Mouse (Mus musculus) forebrain, embryonic 13.5 days (tissue): ENCODE measurements around the gene Psme2b. TPM values are rescaled to one million over a fixed set of nuclear protein-coding genes. Genes with fewer than 3 reads are reported as not detected.
"Not testable (repeated sequence)": the region's sequence is repeated elsewhere in the genome, so short reads cannot be mapped to it uniquely, and the experiment has no call there.

ENCODE experiments used
- ATAC-seq: fragments of 200-750 bp; cut with Nextera tagmentation; 2 replicates; pipeline ENCODE4 v1.8.0; 2017
- H3K27ac ChIP-seq: fragments of 300-500 bp; sonication (generic); 2 replicates; pipeline ENCODE4 v1.5.1; 2015; ENCODE audit warnings: inconsistent platforms, mild to moderate bottlenecking, moderate library complexity
- H3K27me3 ChIP-seq: fragments of 300-500 bp; sonication (generic); 2 replicates; pipeline ENCODE4 v1.6.1; 2015; ENCODE audit warnings: mild to moderate bottlenecking, inconsistent platforms
- H3K36me3 ChIP-seq: fragments of 300-500 bp; sonication (generic); 2 replicates; pipeline ENCODE4 v1.6.1; 2015; ENCODE audit warnings: mild to moderate bottlenecking, inconsistent platforms; ENCODE audit not compliant: poor library complexity, severe bottlenecking
- H3K4me1 ChIP-seq: fragments of 300-500 bp; sonication (generic); 2 replicates; pipeline ENCODE4 v1.6.1; 2015; ENCODE audit warnings: inconsistent platforms
- H3K4me2 ChIP-seq: fragments of 300-500 bp; sonication (generic); 2 replicates; pipeline ENCODE4 v1.6.1; 2015; ENCODE audit warnings: inconsistent platforms, mild to moderate bottlenecking, moderate library complexity
- H3K4me3 ChIP-seq: fragments of 300-500 bp; sonication (generic); 2 replicates; pipeline ENCODE4 v1.5.1; 2015; ENCODE audit warnings: mild to moderate bottlenecking, inconsistent platforms
- H3K9ac ChIP-seq: fragments of 300-500 bp; sonication (generic); 2 replicates; pipeline ENCODE4 v1.6.1; 2015; ENCODE audit warnings: mild to moderate bottlenecking, inconsistent platforms
- H3K9me3 ChIP-seq: fragments of 300-500 bp; sonication (generic); replicated peaks from 2 replicates; pipeline ENCODE4 v1.6.1; 2016; ENCODE audit warnings: inconsistent platforms
- WGBS: fragments of 180-500 bp; shearing (Covaris S2); methylation state at CpG from one replicate; pipeline ENCODE4 v1.1.7; 2015; 5-methylcytosine and 5-hydroxymethylcytosine counted together
- polyA plus RNA-seq: library from polyadenylated mRNA; unstranded; fragments of >200 nt; fragmentation: Nextera tagmentation; extraction: Ambion mirVana; gene quantifications from 2 replicates; pipeline ENCODE4 v1.2.1, GENCODE M21; 2015

The Psme2b gene
- polyA plus RNA-seq, 1 experiment from 2014 or later, result 2.2 TPM

GRCm38 (mm10) chr11:48935291-48935690, 10.7 kb downstream of the Psme2b start:
- H3K4me3 ChIP-seq, H3K4me2 ChIP-seq, ATAC-seq, H3K4me1 ChIP-seq, H3K9ac ChIP-seq, H3K9me3 ChIP-seq, H3K36me3 ChIP-seq, H3K27ac ChIP-seq, H3K27me3 ChIP-seq: not testable (repeated sequence)
- no CpG with 5 or more reads among the region's 3 CpGs for WGBS

GRCm38 (mm10) chr11:48933923-48934322, 12.1 kb downstream of the Psme2b start:
- not testable (repeated sequence) for H3K27me3 ChIP-seq, H3K36me3 ChIP-seq, H3K4me1 ChIP-seq, H3K27ac ChIP-seq, H3K9ac ChIP-seq, ATAC-seq, H3K9me3 ChIP-seq, H3K4me2 ChIP-seq, H3K4me3 ChIP-seq
- WGBS, result 81% methylated on average over 1 of the region's 1 CpGs

GRCm38 (mm10) chr11:48933422-48933821, 12.6 kb downstream of the Psme2b start:
- not testable (repeated sequence) for H3K36me3 ChIP-seq, H3K9ac ChIP-seq, H3K27me3 ChIP-seq, H3K9me3 ChIP-seq, ATAC-seq, H3K4me2 ChIP-seq, H3K4me1 ChIP-seq, H3K4me3 ChIP-seq, H3K27ac ChIP-seq
- WGBS, result 72% methylated on average over 1 of the region's 1 CpGs

- WGBS, result 93% methylated on average over 1 of the region's 1 CpGs
- ATAC-seq, result not testable (repeated sequence)
Observed at GRCm38 (mm10) chr11:48928068-48928467, 17.9 kb downstream of the Psme2b start.

GRCm38 (mm10) chr11:48926437-48926836, 19.6 kb downstream of the Psme2b start:
- H3K9me3 ChIP-seq, ATAC-seq: not testable (repeated sequence)

More at GRCm38 (mm10) chr11:48928068-48928467, 17.9 kb downstream of the Psme2b start:
- not testable (repeated sequence) for H3K9ac ChIP-seq, H3K9me3 ChIP-seq, H3K27ac ChIP-seq, H3K4me1 ChIP-seq, H3K4me2 ChIP-seq, H3K4me3 ChIP-seq, H3K36me3 ChIP-seq, H3K27me3 ChIP-seq

GRCm38 (mm10) chr11:48923818-48924217, 22.2 kb downstream of the Psme2b start:
- H3K4me2 ChIP-seq, H3K9ac ChIP-seq, H3K4me3 ChIP-seq, H3K27ac ChIP-seq, ATAC-seq, H3K9me3 ChIP-seq, H3K36me3 ChIP-seq, H3K27me3 ChIP-seq, H3K4me1 ChIP-seq: not testable (repeated sequence)
- WGBS, result 76% methylated on average over 5 of the region's 5 CpGs

More at GRCm38 (mm10) chr11:48926437-48926836, 19.6 kb downstream of the Psme2b start:
- H3K9ac ChIP-seq, H3K4me3 ChIP-seq, H3K27ac ChIP-seq, H3K4me1 ChIP-seq, H3K4me2 ChIP-seq, H3K36me3 ChIP-seq, H3K27me3 ChIP-seq: not testable (repeated sequence)

GRCm38 (mm10) chr11:48918380-48918779, 27.6 kb downstream of the Psme2b start:
- no peak for ATAC-seq
- 89% methylated on average over 3 of the region's 3 CpGs for WGBS
- Histone ChIP-seq H3K4me1 (no peaks in the 10 kb centered on the region), H3K4me2 (no peak overlapping the region), H3K27me3 (no peaks in the 10 kb centered on the region), H3K9ac (no peak overlapping the region), H3K36me3 (no peaks in the 10 kb centered on the region), H3K4me3 (no peak overlapping the region), H3K27ac (no peak overlapping the region), H3K9me3 (no peaks in the 10 kb centered on the region)

GRCm38 (mm10) chr11:48913611-48914010, 32.4 kb downstream of the Psme2b start:
- no peak overlapping the region for H3K4me2 ChIP-seq
- no peak overlapping the region for H3K4me3 ChIP-seq
- no peak overlapping the region for H3K27ac ChIP-seq
- no peaks in the 10 kb centered on the region for H3K27me3 ChIP-seq
- no peak for ATAC-seq
- no peak overlapping the region for H3K9ac ChIP-seq
- H3K36me3 ChIP-seq, result no peaks in the 10 kb centered on the region
- H3K4me1 ChIP-seq, result no peaks in the 10 kb centered on the region
- WGBS, result 88% methylated on average over 1 of the region's 1 CpGs
- H3K9me3 ChIP-seq, result no peaks in the 10 kb centered on the region

- WGBS, result 72% methylated on average over 1 of the region's 1 CpGs
- Histone ChIP-seq H3K36me3 (no peaks in the 10 kb centered on the region), H3K4me3 (no peak overlapping the region), H3K4me1 (no peaks in the 10 kb centered on the region), H3K9me3 (no peaks in the 10 kb centered on the region), H3K4me2 (no peak overlapping the region), H3K9ac (no peak overlapping the region), H3K27ac (no peak overlapping the region), H3K27me3 (no peaks in the 10 kb centered on the region)
- no peak for ATAC-seq
Observed at GRCm38 (mm10) chr11:48908459-48908858, 37.5 kb downstream of the Psme2b start.

- no peak within 1 kb of the TSS for H3K4me3 ChIP-seq
- 79% methylated on average over 2 of the region's 2 CpGs for WGBS
- no peak for ATAC-seq
Observed at GRCm38 (mm10) chr11:48902021-48902420, 44.0 kb downstream of the Psme2b start, which contains the start of gene Gm5431. Gm5431 (minus strand) TSS chr11:48902214.

GRCm38 (mm10) chr11:48901567-48901930, 44.4 kb downstream of the Psme2b start:
- not testable (repeated sequence) for ATAC-seq, H3K4me3 ChIP-seq, H3K9me3 ChIP-seq, H3K27ac ChIP-seq, H3K27me3 ChIP-seq, H3K4me1 ChIP-seq, H3K9ac ChIP-seq, H3K36me3 ChIP-seq, H3K4me2 ChIP-seq
- 85% methylated on average over 1 of the region's 1 CpGs for WGBS

More at GRCm38 (mm10) chr11:48902021-48902420, 44.0 kb downstream of the Psme2b start, which contains the start of gene Gm5431:
- H3K36me3 ChIP-seq, result no peaks in the 10 kb centered on the region
- no peaks in the 10 kb centered on the region for H3K9me3 ChIP-seq
- H3K4me2 ChIP-seq, result no peak within 1 kb of the TSS
- no peaks in the 10 kb centered on the region for H3K27me3 ChIP-seq
- H3K4me1 ChIP-seq, result no peaks in the 10 kb centered on the region
- no peak within 1 kb of the TSS for H3K27ac ChIP-seq
- H3K9ac ChIP-seq, result no peak within 1 kb of the TSS

GRCm38 (mm10) chr11:48900654-48901566, 45.1 kb downstream of the Psme2b start:
- not testable (repeated sequence) for H3K9ac ChIP-seq, H3K4me2 ChIP-seq, H3K4me1 ChIP-seq, H3K36me3 ChIP-seq, H3K9me3 ChIP-seq, H3K27ac ChIP-seq, ATAC-seq, H3K27me3 ChIP-seq, H3K4me3 ChIP-seq
- WGBS, result 84% methylated on average over 6 of the region's 6 CpGs
